Mouse (Mus musculus) testis, adult 2 months (tissue): Measurements from ENCODE around the gene Trp73. TPM values are rescaled to one million over a fixed set of nuclear protein-coding genes. Genes with fewer than 3 reads are reported as not detected.

Source experiments
- H3K27ac ChIP-seq: fragments of 200-500 bp; 2 replicates; pipeline ENCODE4 v1.5.1; 2012; ENCODE audit warnings: low read depth, low read length; ENCODE audit not compliant: control insufficient read depth, insufficient read depth
- H3K27me3 ChIP-seq: fragments of 200-500 bp; 2 replicates; pipeline ENCODE4 v1.6.1; 2012; ENCODE audit warnings: mild to moderate bottlenecking, low read length, moderate library complexity; ENCODE audit not compliant: control insufficient read depth, insufficient read depth
- H3K36me3 ChIP-seq: fragments of 200-500 bp; 2 replicates; pipeline ENCODE4 v1.6.1; 2012; ENCODE audit warnings: mild to moderate bottlenecking, low read length; ENCODE audit not compliant: control insufficient read depth, insufficient read depth
- H3K4me1 ChIP-seq: fragments of 200-500 bp; 2 replicates; pipeline ENCODE4 v1.6.1; 2012; ENCODE audit warnings: low read length; ENCODE audit not compliant: control insufficient read depth, insufficient read depth
- H3K4me3 ChIP-seq: fragments of 200-500 bp; 2 replicates; pipeline ENCODE4 v1.5.1; 2012; ENCODE audit warnings: low read depth, mild to moderate bottlenecking, low read length, moderate library complexity, mixed read lengths; ENCODE audit not compliant: control insufficient read depth
- CTCF ChIP-seq: fragments of 200-500 bp; IDR thresholded peaks from 2 replicates; pipeline ENCODE4 v1.5.1; 2012; ENCODE audit warnings: low read depth, mild to moderate bottlenecking, inconsistent platforms, low read length, moderate library complexity; ENCODE audit not compliant: control insufficient read depth, insufficient read depth, insufficient replicate concordance
- POLR2A ChIP-seq: fragments of 200-500 bp; IDR thresholded peaks from 2 replicates; pipeline ENCODE4 v1.6.1; 2012; ENCODE audit warnings: low read depth, mild to moderate bottlenecking, inconsistent platforms, low read length, moderate library complexity; ENCODE audit not compliant: control insufficient read depth
- polyA plus RNA-seq: library from polyadenylated mRNA; depleted of rRNA; stranded (reverse); fragments of >200 nt; gene quantifications from 2 replicates; pipeline ENCODE4 v1.2.3, GENCODE M21; 2012

Trp73 gene
- polyA plus RNA-seq, 1 experiment: 0.17 TPM

- TF ChIP-seq POLR2A: no peak
- peak; percentile 69; the same call in 1 of the 2 replicates for TF ChIP-seq CTCF
- Histone ChIP-seq H3K27ac (no peak overlapping the region), H3K36me3 (no peaks in the 10 kb centered on the region), H3K27me3 (no peaks in the 10 kb centered on the region), H3K4me1 (no peaks in the 10 kb centered on the region), H3K4me3 (no peak overlapping the region)
These were observed 46.8 kb downstream of the Trp73 start for GRCm38 (mm10) chr4:154093210-154093609.

- Histone ChIP-seq H3K27ac (no peak overlapping the region), H3K36me3 (no peaks in the 10 kb centered on the region), H3K4me1 (no peaks in the 10 kb centered on the region), H3K27me3 (no peaks in the 10 kb centered on the region), H3K4me3 (no peak overlapping the region)
- TF ChIP-seq POLR2A: no peak
- TF ChIP-seq CTCF: no peak
These were observed 48.7 kb downstream of the Trp73 start for GRCm38 (mm10) chr4:154091356-154091755.

GRCm38 (mm10) chr4:154089205-154089604 lies 50.8 kb downstream of the Trp73 start:
- Histone ChIP-seq H3K27ac (no peak overlapping the region), H3K4me1 (no peaks in the 10 kb centered on the region), H3K36me3 (no peaks in the 10 kb centered on the region), H3K27me3 (no peaks in the 10 kb centered on the region), H3K4me3 (no peak overlapping the region)
- TF ChIP-seq POLR2A (no peak), CTCF (no peak)

- TF ChIP-seq POLR2A: no peak
- no peak for TF ChIP-seq CTCF
- Histone ChIP-seq H3K27ac (no peak overlapping the region), H3K36me3 (no peaks in the 10 kb centered on the region), H3K4me3 (no peak overlapping the region), H3K27me3 (no peaks in the 10 kb centered on the region), H3K4me1 (no peaks in the 10 kb centered on the region)
These were observed 53.6 kb downstream of the Trp73 start for GRCm38 (mm10) chr4:154086436-154086835.

- Histone ChIP-seq H3K4me3 (no peak overlapping the region), H3K36me3 (no peaks in the 10 kb centered on the region), H3K27ac (no peak overlapping the region), H3K27me3 (no peaks in the 10 kb centered on the region), H3K4me1 (no peaks in the 10 kb centered on the region; the same call in 1 of the 2 replicates)
- no peak for TF ChIP-seq CTCF
- TF ChIP-seq POLR2A: no peak
These were observed 54.2 kb downstream of the Trp73 start for GRCm38 (mm10) chr4:154085856-154086255.

GRCm38 (mm10) chr4:154081974-154082373 lies 58.0 kb downstream of the Trp73 start:
- TF ChIP-seq CTCF: no peak
- H3K4me1 ChIP-seq: no peaks in the 10 kb centered on the region; the same call in 1 of the 2 replicates
- H3K27ac ChIP-seq: no peak overlapping the region
- H3K27me3 ChIP-seq: no peaks in the 10 kb centered on the region
- no peaks in the 10 kb centered on the region for H3K36me3 ChIP-seq
- H3K4me3 ChIP-seq: no peak overlapping the region

- Histone ChIP-seq H3K27me3 (no peaks in the 10 kb centered on the region), H3K36me3 (no peaks in the 10 kb centered on the region), H3K27ac (no peak overlapping the region), H3K4me3 (no peak overlapping the region), H3K4me1 (no peaks in the 10 kb centered on the region; the same call in 1 of the 2 replicates)
- no peak for TF ChIP-seq CTCF
- no peak for TF ChIP-seq POLR2A
These were observed 59.0 kb downstream of the Trp73 start for GRCm38 (mm10) chr4:154081021-154081420.

GRCm38 (mm10) chr4:154080211-154080610 lies 59.8 kb downstream of the Trp73 start:
- Histone ChIP-seq H3K27me3 (no peaks in the 10 kb centered on the region), H3K36me3 (no peaks in the 10 kb centered on the region), H3K4me1 (no peaks in the 10 kb centered on the region; the same call in 1 of the 2 replicates), H3K4me3 (no peak overlapping the region), H3K27ac (no peak overlapping the region)
- TF ChIP-seq CTCF: no peak
- no peak for TF ChIP-seq POLR2A
